Mouse (Mus musculus) heart, adult 9 months (tissue): Measurements from ENCODE around the gene Cldn34d.

Experiments
- DNase-seq, 2 experiments: peaks; one replicate each; pipeline ENCODE4 v3.0.0; 2022; ENCODE audit warnings: low spot score in 2 of 2

Cldn34d gene

GRCm38 (mm10) chrX:76602824-76603223 lies at the start of gene Cldn34d:
Gene Cldn34d, minus strand, starts transcription at chrX:76602924.
- DNase-seq: no peak

DNA sequence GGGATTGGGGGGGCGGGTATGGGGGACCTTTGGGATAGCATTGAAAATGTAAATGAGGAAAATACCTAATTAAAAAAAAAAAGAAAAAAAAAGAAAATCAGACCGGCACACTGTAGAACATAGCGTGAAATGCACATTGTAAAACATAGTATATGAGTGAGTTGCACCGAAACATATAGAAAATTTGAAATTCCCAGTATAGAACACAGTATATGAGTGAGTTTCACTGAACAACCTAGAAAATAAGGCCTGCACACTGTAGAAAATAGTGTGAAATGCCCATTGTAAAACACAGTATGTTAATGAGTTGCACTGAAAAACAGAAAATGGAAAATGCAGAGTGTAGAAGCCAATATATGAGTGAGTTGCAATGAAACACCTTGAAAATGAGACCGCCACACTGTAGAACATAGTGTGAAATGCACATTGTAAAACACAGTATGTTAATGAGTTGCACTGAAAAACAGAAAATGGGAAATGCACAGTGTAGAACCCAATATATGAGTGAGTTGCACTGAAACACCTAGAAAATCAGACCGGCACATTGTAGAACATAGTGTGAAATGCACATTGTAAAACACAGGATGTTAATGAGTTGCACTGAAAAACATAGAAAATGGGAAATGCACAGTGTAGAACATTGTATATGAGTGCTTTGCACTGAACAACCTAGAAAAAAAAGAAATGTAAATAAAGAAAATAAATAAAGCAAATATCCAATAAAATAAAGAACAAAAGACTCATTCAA lies 4.1 kb downstream of the Cldn34d start:
- DNase-seq: peak in 1 of 2 experiments; percentile 3
